Mouse (Mus musculus): ENCODE measurements around the gene Pigp. TPM values are rescaled to one million over a fixed set of nuclear protein-coding genes. Genes with fewer than 3 reads are reported as not detected.
A peak's percentile ranks its signal among the peaks of the same experiment; 100 is the strongest.
"Not testable (repeated sequence)": the region's sequence is repeated elsewhere in the genome, so short reads cannot be mapped to it uniquely, and the experiment has no call there.

The Pigp gene
- polyA plus RNA-seq, 1 experiment from 2014 or later: 131 TPM

GRCm38 (mm10) chr16:94349588-94350286, 21.9 kb downstream of the Pigp start:
- peak; percentile 7; the same call in 1 of the 2 replicates for ATAC-seq (ENCODE audit: insufficient read depth, low FRiP score)
- H3K9me3 ChIP-seq (replicated peaks; ENCODE audit: control insufficient read depth, low read length): no peaks in the 10 kb centered on the region
- H3K36me3 ChIP-seq (ENCODE audit: control insufficient read depth, insufficient read depth, low read length): no peaks in the 10 kb centered on the region
- no peak overlapping the region for H3K4me2 ChIP-seq (ENCODE audit: low read depth, low read length)
- WGBS: 58% methylated on average over 11 of the region's 11 CpGs
- no peaks in the 10 kb centered on the region for H3K27me3 ChIP-seq (ENCODE audit: control insufficient read depth, insufficient read depth, low read length)
- H3K9ac ChIP-seq (ENCODE audit: low read length): no peak overlapping the region
- no peak overlapping the region for H3K27ac ChIP-seq (ENCODE audit: low read length)
- H3K4me3 ChIP-seq (replicated peaks; ENCODE audit: low read length): no peak overlapping the region
- H3K4me1 ChIP-seq (ENCODE audit: control insufficient read depth, insufficient read depth, low read length): no peaks in the 10 kb centered on the region

DNA sequence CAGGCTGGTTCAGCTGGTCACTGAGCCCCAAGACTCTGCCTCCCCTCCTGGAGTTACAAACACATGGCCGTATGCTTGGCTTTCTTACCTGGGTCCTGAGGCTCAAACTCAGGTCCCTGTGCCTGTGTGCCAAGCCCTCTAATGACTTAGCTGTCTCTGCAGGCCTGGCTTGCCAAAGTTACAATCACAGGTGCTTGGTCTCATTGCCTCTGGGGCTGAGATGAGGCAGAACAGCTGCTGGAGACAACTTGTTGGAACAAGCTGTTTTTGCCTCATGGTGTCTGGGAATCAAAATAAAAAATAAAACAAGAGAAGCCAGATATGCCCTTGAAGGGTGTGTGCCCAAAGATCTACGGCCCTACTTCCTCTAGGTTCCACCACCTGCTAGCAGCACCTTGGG, 22.9 kb downstream of the Pigp start:
- Histone ChIP-seq H3K4me3 (replicated peaks; ENCODE audit: low read length) (no peak overlapping the region), H3K9ac (ENCODE audit: low read length) (no peak overlapping the region), H3K27me3 (ENCODE audit: control insufficient read depth, insufficient read depth, low read length) (no peaks in the 10 kb centered on the region), H3K4me2 (ENCODE audit: low read depth, low read length) (no peak overlapping the region), H3K9me3 (replicated peaks; ENCODE audit: control insufficient read depth, low read length) (no peaks in the 10 kb centered on the region), H3K27ac (ENCODE audit: low read length) (no peak overlapping the region), H3K36me3 (ENCODE audit: control insufficient read depth, insufficient read depth, low read length) (no peaks in the 10 kb centered on the region), H3K4me1 (ENCODE audit: control insufficient read depth, insufficient read depth, low read length) (no peaks in the 10 kb centered on the region)
- ATAC-seq (ENCODE audit: insufficient read depth, low FRiP score): no peak
- WGBS: 80% methylated on average over 2 of the region's 2 CpGs

GRCm38 (mm10) chr16:94347080-94347731, 24.4 kb downstream of the Pigp start:
- Histone ChIP-seq H3K36me3 (ENCODE audit: control insufficient read depth, insufficient read depth, low read length) (no peaks in the 10 kb centered on the region), H3K27me3 (ENCODE audit: control insufficient read depth, insufficient read depth, low read length) (no peaks in the 10 kb centered on the region), H3K4me2 (ENCODE audit: low read depth, low read length) (no peak overlapping the region), H3K4me3 (replicated peaks; ENCODE audit: low read length) (no peak overlapping the region), H3K4me1 (ENCODE audit: control insufficient read depth, insufficient read depth, low read length) (no peaks in the 10 kb centered on the region), H3K27ac (ENCODE audit: low read length) (no peak overlapping the region), H3K9me3 (replicated peaks; ENCODE audit: control insufficient read depth, low read length) (no peaks in the 10 kb centered on the region), H3K9ac (ENCODE audit: low read length) (no peak overlapping the region)
- WGBS: 66% methylated on average over 7 of the region's 7 CpGs
- no peak for ATAC-seq (ENCODE audit: insufficient read depth, low FRiP score)

- H3K4me2 ChIP-seq (ENCODE audit: low read depth, low read length): no peak overlapping the region
- ATAC-seq (ENCODE audit: insufficient read depth, low FRiP score): no peak
- H3K27me3 ChIP-seq (ENCODE audit: control insufficient read depth, insufficient read depth, low read length): no peaks in the 10 kb centered on the region
- no peak overlapping the region for H3K27ac ChIP-seq (ENCODE audit: low read length)
- no peaks in the 10 kb centered on the region for H3K36me3 ChIP-seq (ENCODE audit: control insufficient read depth, insufficient read depth, low read length)
- H3K4me1 ChIP-seq (ENCODE audit: control insufficient read depth, insufficient read depth, low read length): no peaks in the 10 kb centered on the region
- 89% methylated on average over 1 of the region's 1 CpGs for WGBS
- H3K4me3 ChIP-seq (replicated peaks; ENCODE audit: low read length): no peak overlapping the region
- H3K9me3 ChIP-seq (replicated peaks; ENCODE audit: control insufficient read depth, low read length): no peaks in the 10 kb centered on the region
- no peak overlapping the region for H3K9ac ChIP-seq (ENCODE audit: low read length)
Measured at GRCm38 (mm10) chr16:94345733-94346132, 25.9 kb downstream of the Pigp start.

GRCm38 (mm10) chr16:94339164-94340160, 32.2 kb downstream of the Pigp start:
- not testable (repeated sequence) for H3K4me3 ChIP-seq (replicated peaks; ENCODE audit: low read length); H3K4me1 ChIP-seq (ENCODE audit: control insufficient read depth, insufficient read depth, low read length); H3K36me3 ChIP-seq (ENCODE audit: control insufficient read depth, insufficient read depth, low read length); H3K27me3 ChIP-seq (ENCODE audit: control insufficient read depth, insufficient read depth, low read length); H3K9ac ChIP-seq (ENCODE audit: low read length); ATAC-seq (ENCODE audit: insufficient read depth, low FRiP score); H3K9me3 ChIP-seq (replicated peaks; ENCODE audit: control insufficient read depth, low read length); H3K4me2 ChIP-seq (ENCODE audit: low read depth, low read length); H3K27ac ChIP-seq (ENCODE audit: low read length)
- WGBS: 91% methylated on average over 18 of the region's 22 CpGs

GRCm38 (mm10) chr16:94335656-94336055, 36.0 kb downstream of the Pigp start:
- Histone ChIP-seq H3K9ac (ENCODE audit: low read length) (no peak overlapping the region), H3K9me3 (replicated peaks; ENCODE audit: control insufficient read depth, low read length) (no peaks in the 10 kb centered on the region), H3K4me3 (replicated peaks; ENCODE audit: low read length) (no peak overlapping the region), H3K4me1 (ENCODE audit: control insufficient read depth, insufficient read depth, low read length) (no peaks in the 10 kb centered on the region), H3K36me3 (ENCODE audit: control insufficient read depth, insufficient read depth, low read length) (no peaks in the 10 kb centered on the region), H3K4me2 (ENCODE audit: low read depth, low read length) (no peak overlapping the region), H3K27me3 (ENCODE audit: control insufficient read depth, insufficient read depth, low read length) (no peaks in the 10 kb centered on the region), H3K27ac (ENCODE audit: low read length) (no peak overlapping the region)
- WGBS: 47% methylated on average over 5 of the region's 5 CpGs
- no peak for ATAC-seq (ENCODE audit: insufficient read depth, low FRiP score)

- Histone ChIP-seq H3K9me3 (replicated peaks; ENCODE audit: control insufficient read depth, low read length) (no peaks in the 10 kb centered on the region), H3K4me2 (ENCODE audit: low read depth, low read length) (no peak overlapping the region), H3K9ac (ENCODE audit: low read length) (no peak overlapping the region), H3K27ac (ENCODE audit: low read length) (no peak overlapping the region), H3K36me3 (ENCODE audit: control insufficient read depth, insufficient read depth, low read length) (no peaks in the 10 kb centered on the region), H3K4me1 (ENCODE audit: control insufficient read depth, insufficient read depth, low read length) (peaks cover 11% of the 10 kb centered on the region; the same call in 1 of the 2 replicates), H3K27me3 (ENCODE audit: control insufficient read depth, insufficient read depth, low read length) (peaks cover 3% of the 10 kb centered on the region), H3K4me3 (replicated peaks; ENCODE audit: low read length) (no peak overlapping the region)
- 70% methylated on average over 5 of the region's 5 CpGs for WGBS
- ATAC-seq (ENCODE audit: insufficient read depth, low FRiP score): no peak
Measured at GRCm38 (mm10) chr16:94331886-94332252, 39.8 kb downstream of the Pigp start.

DNA sequence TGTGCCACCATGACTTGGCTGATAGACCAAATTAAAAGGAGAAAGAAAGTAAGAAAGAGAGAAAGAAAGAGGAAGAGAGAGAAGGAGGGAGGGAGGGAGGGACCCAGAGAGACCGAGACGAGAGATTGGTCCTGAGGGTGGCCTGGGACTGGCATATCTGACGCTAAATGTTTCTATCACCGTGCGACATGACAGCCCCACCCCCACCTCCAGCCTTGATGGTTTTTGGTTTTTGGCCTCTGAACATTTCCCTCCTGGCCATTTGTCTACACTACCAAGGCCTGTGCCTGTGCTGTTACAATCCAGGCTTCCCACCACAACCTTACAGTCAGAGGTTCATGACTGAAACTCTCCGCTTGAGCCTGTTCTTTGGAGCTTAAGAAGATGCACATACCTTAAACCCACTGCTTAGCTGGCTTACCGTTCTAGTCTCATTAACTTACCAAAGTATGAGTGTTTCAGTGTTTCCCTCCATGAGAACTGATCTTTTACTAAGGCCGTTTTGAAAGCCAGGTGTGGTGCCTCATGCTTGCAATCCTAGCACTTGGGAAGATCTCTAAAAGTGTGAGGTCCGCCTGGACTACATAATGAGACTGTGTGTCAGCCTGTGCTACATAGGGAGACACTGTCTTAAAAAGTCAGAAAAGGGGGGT, 40.3 kb downstream of the Pigp start:
- Histone ChIP-seq H3K4me3 (replicated peaks; ENCODE audit: low read length) (no peak overlapping the region), H3K36me3 (ENCODE audit: control insufficient read depth, insufficient read depth, low read length) (no peaks in the 10 kb centered on the region), H3K27ac (ENCODE audit: low read length) (no peak overlapping the region), H3K4me1 (ENCODE audit: control insufficient read depth, insufficient read depth, low read length) (peaks cover 11% of the 10 kb centered on the region; the same call in 1 of the 2 replicates), H3K4me2 (ENCODE audit: low read depth, low read length) (no peak overlapping the region), H3K9me3 (replicated peaks; ENCODE audit: control insufficient read depth, low read length) (no peaks in the 10 kb centered on the region), H3K9ac (ENCODE audit: low read length) (no peak overlapping the region), H3K27me3 (ENCODE audit: control insufficient read depth, insufficient read depth, low read length) (peaks cover 5% of the 10 kb centered on the region)
- no peak for ATAC-seq (ENCODE audit: insufficient read depth, low FRiP score)
- 80% methylated on average over 9 of the region's 9 CpGs for WGBS

All from stomach, embryonic 16.5 days (tissue).